Mouse (Mus musculus): ENCODE measurements around the gene Cops6.

Cops6 gene

DNA sequence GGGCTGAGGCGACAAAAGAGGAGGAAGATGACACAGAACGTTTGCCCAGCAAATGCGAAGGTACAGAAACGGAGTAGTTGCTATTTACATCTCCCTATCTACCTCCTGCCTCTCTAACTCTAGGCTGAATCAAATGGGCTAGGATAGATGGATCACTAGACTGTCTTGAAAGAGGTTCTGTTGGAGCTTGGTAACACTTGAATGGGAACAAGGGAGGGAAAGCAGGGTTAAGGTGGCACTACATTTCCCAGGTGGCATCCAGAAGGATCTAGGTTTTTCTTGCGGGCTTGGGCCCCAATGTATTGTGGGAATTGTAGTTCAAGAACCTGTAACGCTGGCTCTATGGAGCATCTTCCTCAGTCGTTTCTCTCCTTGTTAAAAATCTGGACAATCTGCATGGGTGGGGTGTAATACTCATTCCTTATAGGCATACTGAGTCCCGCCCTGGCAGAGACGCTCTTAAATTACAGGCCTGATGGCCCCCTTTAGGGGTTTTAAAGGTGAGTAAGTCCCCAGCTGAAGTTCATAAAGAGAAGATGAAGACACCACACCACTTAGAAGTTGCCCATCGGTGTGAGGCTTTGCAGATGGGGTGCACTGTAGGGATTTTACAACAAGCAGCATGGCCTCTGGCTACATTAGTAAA lies 26.9 kb downstream of the Cops6 start:
- DNase-seq (ENCODE audit: low read depth), result peak; percentile 60

DNA sequence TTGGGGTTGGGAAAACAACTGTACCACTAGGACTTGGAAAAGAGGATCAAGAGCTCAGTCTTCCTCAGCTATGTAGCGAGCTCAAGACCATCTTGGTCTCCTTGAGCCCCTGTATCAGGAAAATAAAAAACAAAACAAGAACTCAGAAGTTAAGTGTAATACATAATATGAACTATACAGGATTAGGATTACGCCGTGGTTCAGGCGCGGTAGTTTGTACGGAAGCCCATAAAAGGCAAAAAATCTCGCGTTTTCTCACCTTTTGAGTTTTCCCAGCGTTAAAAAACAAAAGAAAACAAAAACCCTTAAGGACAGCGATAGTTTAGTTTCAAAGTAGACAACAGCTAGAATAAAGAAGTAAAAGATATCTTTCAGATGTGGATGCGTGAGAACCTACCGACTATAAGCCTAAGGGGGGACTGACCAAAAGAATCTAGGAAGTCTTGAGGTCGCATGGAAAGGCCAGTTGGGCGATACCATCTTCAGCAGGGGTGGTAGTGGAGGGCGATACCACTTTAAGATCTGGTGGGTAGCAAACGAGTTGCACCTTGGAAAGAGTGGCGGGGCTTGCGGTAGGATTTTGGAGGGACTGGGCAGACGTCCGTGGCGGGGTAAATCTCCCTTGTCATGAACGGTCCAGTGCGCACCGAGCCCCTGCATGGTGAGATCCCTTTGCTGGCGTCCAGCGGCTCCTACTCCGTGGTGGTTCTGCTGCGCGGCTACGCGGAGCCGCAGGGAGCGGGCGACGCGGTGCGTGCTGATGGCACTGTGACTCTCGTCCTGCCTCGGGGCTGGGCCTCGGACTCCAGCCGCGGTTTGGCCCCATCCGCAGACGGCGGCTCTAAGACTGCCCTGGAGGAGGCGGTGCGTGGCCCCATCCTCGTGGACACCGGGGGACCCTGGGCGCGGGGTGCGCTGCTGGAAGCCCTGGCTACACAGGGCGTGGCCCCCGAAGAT lies 33.2 kb downstream of the Cops6 start, which contains the start of gene Mblac1:
Gene Mblac1, plus strand, starts transcription at position 544 of the 957 bp plus-strand sequence.
- peak; percentile 74 for DNase-seq (ENCODE audit: low read depth)

DNA sequence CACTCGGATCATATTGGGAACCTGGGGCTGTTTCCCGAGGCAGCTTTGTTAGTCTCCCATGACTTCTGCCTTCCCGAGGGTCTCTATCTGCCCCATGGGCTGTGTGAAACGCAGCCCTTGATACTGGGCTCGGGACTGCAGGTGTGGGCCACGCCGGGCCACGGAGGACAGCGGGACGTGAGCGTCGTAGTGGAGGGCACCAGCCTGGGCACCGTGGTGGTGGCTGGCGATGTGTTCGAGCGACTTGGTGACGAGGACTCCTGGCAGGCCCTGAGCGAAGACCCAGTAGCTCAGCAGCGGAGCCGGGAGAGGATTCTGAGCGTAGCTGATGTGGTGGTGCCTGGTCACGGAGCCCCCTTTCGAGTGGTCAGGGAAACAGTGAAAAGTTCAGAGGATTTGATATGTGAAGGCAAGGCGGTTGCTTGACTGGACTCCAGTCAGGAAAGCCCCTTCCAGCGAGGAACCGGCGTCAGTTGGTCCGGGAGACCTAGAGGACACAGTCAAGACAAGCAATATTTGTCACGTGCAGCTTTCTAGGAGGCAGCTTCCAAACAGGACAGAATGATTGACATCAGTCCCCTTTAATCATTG lies 34.0 kb downstream of the Cops6 start:
- DNase-seq (ENCODE audit: low read depth), result no peak

DNA sequence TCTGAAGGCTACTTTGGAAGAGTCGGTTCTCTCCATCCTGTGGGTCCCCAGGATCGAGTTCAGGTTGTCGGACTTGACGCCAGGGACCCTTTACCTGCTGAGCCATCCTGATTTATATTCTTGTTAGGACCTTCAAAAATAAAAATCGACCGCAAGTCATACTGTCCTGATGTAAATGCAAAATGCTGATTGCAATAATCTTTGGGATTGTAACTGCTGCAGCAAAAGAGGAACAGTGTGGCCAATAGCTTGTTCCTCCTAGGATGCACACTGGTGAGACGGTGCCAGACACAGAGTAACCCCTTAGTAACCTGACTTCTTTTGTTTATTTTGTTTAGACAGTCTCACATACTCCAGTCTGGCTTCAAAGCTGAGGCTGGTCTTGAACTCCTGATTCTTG lies 34.6 kb downstream of the Cops6 start:
- DNase-seq (ENCODE audit: low read depth), result no peak

DNA sequence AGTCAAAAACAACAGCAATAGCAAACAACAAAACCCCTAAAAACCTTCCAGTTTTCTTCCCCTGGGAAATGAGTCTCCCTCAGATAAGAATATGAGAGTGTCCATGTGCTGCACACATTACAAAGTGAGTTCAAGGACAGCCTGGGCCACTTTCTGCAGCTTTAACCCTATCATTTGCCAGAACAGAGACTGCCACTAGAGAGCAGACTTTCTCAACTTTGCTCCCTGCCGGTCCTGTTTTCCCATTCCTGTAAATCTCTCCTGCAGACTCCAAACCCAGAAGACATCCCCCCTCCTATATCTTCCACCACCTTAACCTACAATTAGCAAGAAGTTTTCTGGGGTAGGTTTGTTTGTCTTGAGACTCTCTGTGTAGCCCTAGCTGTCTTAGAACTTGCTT lies 38.7 kb downstream of the Cops6 start:
- DNase-seq (ENCODE audit: low read depth), result no peak

DNA sequence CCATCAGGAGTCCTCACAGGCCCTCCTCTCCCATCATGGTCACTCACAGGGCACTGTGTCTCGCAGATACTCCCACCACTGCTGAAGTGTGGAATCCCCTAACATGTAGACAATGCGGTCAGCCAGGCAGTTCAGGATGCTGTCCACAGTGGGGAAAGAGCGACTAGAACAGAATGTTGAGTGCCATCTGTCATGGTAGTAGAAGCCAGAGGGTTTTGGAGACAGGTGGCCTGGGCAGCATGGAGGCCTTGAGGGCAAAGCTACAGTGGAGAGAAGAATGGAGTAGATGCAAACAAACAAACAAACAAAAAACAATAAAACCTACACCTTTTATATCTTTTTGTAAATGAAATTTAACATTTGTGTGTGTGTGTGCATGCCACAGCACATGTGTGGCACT lies 41.2 kb downstream of the Cops6 start:
- DNase-seq (ENCODE audit: low read depth), result no peak

DNA sequence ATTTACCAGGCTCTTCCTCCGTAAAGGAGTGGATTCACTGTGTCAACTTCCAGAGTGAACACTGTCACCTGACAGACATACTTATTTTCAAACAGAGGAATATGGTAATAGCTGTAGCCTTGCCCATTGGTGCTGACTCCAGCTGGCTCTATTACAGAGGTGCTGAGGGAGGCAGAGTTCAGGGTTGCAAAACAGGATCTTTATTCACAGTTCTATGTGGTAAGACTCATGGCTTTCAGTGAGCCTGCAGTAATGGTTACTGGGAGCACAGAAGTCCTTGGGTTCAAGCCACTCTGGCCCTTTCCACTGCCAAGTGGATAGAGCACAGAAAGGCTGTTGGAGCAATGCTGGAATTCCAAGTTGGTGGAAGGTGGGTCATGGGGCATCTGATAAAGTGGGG lies 46.4 kb downstream of the Cops6 start:
- no peak for DNase-seq (ENCODE audit: low read depth)

DNA sequence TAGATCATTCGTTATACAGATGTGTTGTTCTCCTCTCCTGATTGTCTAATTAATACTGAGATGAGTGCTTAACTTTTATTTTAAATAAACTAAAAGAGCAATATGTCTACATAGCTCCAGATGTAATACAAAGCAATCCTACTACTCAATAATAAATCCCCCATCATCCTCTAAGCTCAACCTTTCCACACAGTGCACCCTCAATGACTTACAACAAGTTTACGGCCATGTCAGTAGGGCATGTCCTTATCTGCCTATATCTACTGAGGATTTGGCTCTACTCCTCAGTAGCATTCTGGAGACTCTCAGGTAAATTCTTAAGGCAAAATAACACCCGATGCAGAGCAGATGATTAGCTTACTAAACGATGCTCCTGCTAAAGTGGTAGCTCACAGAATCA lies 47.0 kb downstream of the Cops6 start:
- DNase-seq (ENCODE audit: low read depth), result no peak
